In the genomic region with DNA sequence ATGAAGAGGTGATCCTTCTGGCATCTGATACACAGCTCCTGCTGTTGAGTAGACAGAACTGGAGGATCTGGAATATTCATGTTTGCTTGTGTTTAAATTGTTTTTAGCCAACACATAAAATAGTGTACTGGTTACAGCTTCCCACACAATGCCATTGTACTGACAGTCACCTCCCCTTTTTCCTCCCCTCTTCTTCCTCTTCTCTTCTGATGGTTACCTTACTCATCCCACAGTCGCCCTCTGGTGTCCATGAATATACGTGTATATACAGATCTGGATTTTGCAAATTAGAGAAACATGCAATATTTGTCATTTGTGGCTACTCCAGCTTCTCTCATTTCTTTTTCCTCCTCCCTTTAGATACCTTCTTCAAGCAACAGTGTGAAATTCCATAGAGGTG, we compare ENCODE assay signal across 9 mouse cellular contexts. TPM values are rescaled to one million over a fixed set of nuclear protein-coding genes. Genes with fewer than 3 reads are reported as not detected.
DNase-seq lines count a peak whose midpoint lies in the region; ATAC-seq and TF ChIP-seq lines count a peak whose summit lies in the region.
"Had no signal": no experiment of that assay in that cellular context is flagged by ENCODE, and none has a peak within 500 bp of the region (broad histone marks: within the 10 kb centered on the region; RNA-seq: fewer than 3 reads in every experiment).

No protein-coding gene starts in this region.

- DNase-seq in kidney, postnatal 0 days (ENCODE audit: low spot score): peak; percentile 39
- no peak for DNase-seq in G1E (ENCODE audit: low spot score)
- peak; percentile 22 for DNase-seq in c-Kit-positive CD71-positive TER-119-negative erythroid progenitor cells, embryonic 14.5 days (ENCODE audit: low read depth)
- peak; percentile 91 for DNase-seq in lung, postnatal 36 days
- DNase-seq in yolk sac, embryonic 10.5 days (ENCODE audit: low spot score): no peak
- no peak for DNase-seq in cerebellum, postnatal 36 days

- H3K9ac ChIP-seq in kidney, postnatal 0 days (ENCODE audit: low read depth, low read length): no peak overlapping the region
- no peak overlapping the region for H3K9ac ChIP-seq in kidney, embryonic 15.5 days
- H3K9ac ChIP-seq: neural tube, embryonic 13.5 days had no signal

- H3K4me1 ChIP-seq in kidney, postnatal 0 days (replicated peaks; ENCODE audit: insufficient read depth, low read length): no peaks in the 10 kb centered on the region
- no peaks in the 10 kb centered on the region for H3K4me1 ChIP-seq in kidney, embryonic 15.5 days
- peaks cover 30% of the 10 kb centered on the region for H3K4me1 ChIP-seq in G1E (ENCODE audit: insufficient read depth, low read depth, low read length)
- H3K4me1 ChIP-seq: neural tube, embryonic 13.5 days had no signal

- ATAC-seq in kidney, postnatal 0 days (replicated peaks; ENCODE audit: low FRiP score, low read depth): no peak
- ATAC-seq in kidney, embryonic 15.5 days (replicated peaks; ENCODE audit: low FRiP score): no peak
- no peak for ATAC-seq in G1E (ENCODE audit: extremely low read depth, insufficient number of reproducible peaks, low FRiP score, poor library complexity, severe bottlenecking)

- no peaks in the 10 kb centered on the region for H3K9me3 ChIP-seq in kidney, postnatal 0 days (replicated peaks; ENCODE audit: low read length)
- H3K9me3 ChIP-seq in kidney, embryonic 15.5 days (replicated peaks): no peaks in the 10 kb centered on the region
- H3K9me3 ChIP-seq in G1E (replicated peaks): no peaks in the 10 kb centered on the region

- H3K4me2 ChIP-seq in kidney, postnatal 0 days (ENCODE audit: low read length): no peak overlapping the region
- no peak overlapping the region for H3K4me2 ChIP-seq in kidney, embryonic 15.5 days
- H3K4me2 ChIP-seq: neural tube, embryonic 13.5 days had no signal

- 28% methylated on average over 2 of the region's 2 CpGs for WGBS in kidney, postnatal 0 days
- WGBS in kidney, embryonic 15.5 days: 34% methylated on average over 2 of the region's 2 CpGs

- TF ChIP-seq CTCF in kidney, postnatal 0 days (IDR thresholded peaks at IDR 0.05; ENCODE audit: low read depth): peak; percentile 63
- TF ChIP-seq CTCF in G1E (IDR thresholded peaks at IDR 0.05; ENCODE audit: low read depth, low read length): peak; percentile 16; the same call in 1 of the 2 replicates

- no peaks in the 10 kb centered on the region for H3K27me3 ChIP-seq in kidney, postnatal 0 days (ENCODE audit: insufficient read depth, low read length)
- no peaks in the 10 kb centered on the region for H3K27me3 ChIP-seq in kidney, embryonic 15.5 days
- H3K27me3 ChIP-seq in G1E (ENCODE audit: insufficient read depth, low read length): peaks cover 37% of the 10 kb centered on the region
- H3K27me3 ChIP-seq: neural tube, embryonic 13.5 days had no signal

- no peak overlapping the region for H3K4me3 ChIP-seq in kidney, postnatal 0 days (replicated peaks; ENCODE audit: low read depth, low read length)
- no peak overlapping the region for H3K4me3 ChIP-seq in kidney, embryonic 15.5 days (replicated peaks)
- H3K4me3 ChIP-seq in G1E (ENCODE audit: low read depth, low read length): no peak overlapping the region
- H3K4me3 ChIP-seq: neural tube, embryonic 13.5 days had no signal

- no peak overlapping the region for H3K27ac ChIP-seq in kidney, postnatal 0 days
- H3K27ac ChIP-seq in kidney, embryonic 15.5 days: no peak overlapping the region
- H3K27ac ChIP-seq: neural tube, embryonic 13.5 days had no signal

- H3K36me3 ChIP-seq in kidney, postnatal 0 days (ENCODE audit: insufficient read depth, low read length): no peaks in the 10 kb centered on the region
- no peaks in the 10 kb centered on the region for H3K36me3 ChIP-seq in kidney, embryonic 15.5 days
- no peaks in the 10 kb centered on the region for H3K36me3 ChIP-seq in G1E (replicated peaks)
- H3K36me3 ChIP-seq: neural tube, embryonic 13.5 days had no signal

RNA-seq across cellular contexts. Expression of gene Slfn1, which starts 1.5 kb away (rescaled TPM):
- 0.66 and 0.91 TPM in 2 replicates for polyA plus RNA-seq in kidney, postnatal 0 days (2015; fragmentation: Nextera tagmentation; extraction: Ambion mirVana)
- polyA plus RNA-seq in kidney, embryonic 15.5 days (2015; fragmentation: Nextera tagmentation; extraction: Ambion mirVana): 0.28 and 0.31 TPM in 2 replicates
- total RNA-seq in G1E (2014; fragmentation: Nextera tagmentation) (not detected in 2 replicates), G1E (2017) (0.17 and 0.22 TPM in 2 replicates)
- not detected in 2 replicates for polyA plus RNA-seq in G1E (2012)
- total RNA-seq: layer of hippocampus, postnatal 25 days had no signal
- polyA plus RNA-seq: neural tube, embryonic 13.5 days had no signal

RNA-seq across cellular contexts. Expression of gene Slfn2, which starts 50.2 kb away (rescaled TPM):
- 12.7 and 16.3 TPM in 2 replicates for polyA plus RNA-seq in kidney, postnatal 0 days (2015; fragmentation: Nextera tagmentation; extraction: Ambion mirVana)
- 4.0 and 4.4 TPM in 2 replicates for polyA plus RNA-seq in kidney, embryonic 15.5 days (2015; fragmentation: Nextera tagmentation; extraction: Ambion mirVana)
- total RNA-seq in G1E (2014; fragmentation: Nextera tagmentation) (2.3 and 3.8 TPM in 2 replicates), G1E (2017) (44.5 and 48.4 TPM in 2 replicates)
- 0.72 and 0.96 TPM in 2 replicates for polyA plus RNA-seq in G1E (2012)

RNA-seq across cellular contexts. Expression of gene Slfn4, which starts 59.8 kb away (rescaled TPM):
- polyA plus RNA-seq in kidney, postnatal 0 days (2015; fragmentation: Nextera tagmentation; extraction: Ambion mirVana): 0.29 and 0.36 TPM in 2 replicates
- 0.09 and 0.24 TPM in 2 replicates for polyA plus RNA-seq in kidney, embryonic 15.5 days (2015; fragmentation: Nextera tagmentation; extraction: Ambion mirVana)
- not detected in 2 replicates for total RNA-seq in G1E (2014; fragmentation: Nextera tagmentation)
- 0.05 and 0.06 TPM in 2 replicates for total RNA-seq in G1E (2017)
- polyA plus RNA-seq in G1E (2012): not detected in 2 replicates
- total RNA-seq: layer of hippocampus, postnatal 25 days had no signal
- polyA plus RNA-seq: neural tube, embryonic 13.5 days had no signal

Comparison
In these comparisons a context has a peak if more than half of its experiments do, and no peak if none do; other contexts are left out.
1. DNase-seq: peak in kidney, postnatal 0 days (single experiment), c-Kit-positive CD71-positive TER-119-negative erythroid progenitor cells, embryonic 14.5 days (single experiment) and lung, postnatal 36 days (single experiment); none in G1E (single experiment), yolk sac, embryonic 10.5 days (single experiment) and cerebellum, postnatal 36 days (0 of 2).